Mouse (Mus musculus) heart, embryonic 15.5 days (tissue): ENCODE measurements around the gene Ndufs2. TPM values are rescaled to one million over a fixed set of nuclear protein-coding genes. Genes with fewer than 3 reads are reported as not detected.

Experiments
- ATAC-seq: fragments of 200-750 bp; cut with Nextera tagmentation; replicated peaks from 2 replicates; pipeline ENCODE4 v1.8.0; 2017; ENCODE audit warnings: low read depth, moderate TSS enrichment; ENCODE audit not compliant: insufficient number of reproducible peaks, insufficient read depth, low FRiP score
- H3K27ac ChIP-seq: fragments of 300-500 bp; sonication (generic); 2 replicates; pipeline ENCODE4 v1.5.1; 2015; ENCODE audit warnings: mild to moderate bottlenecking, inconsistent platforms
- H3K27me3 ChIP-seq: fragments of 300-500 bp; sonication (generic); 2 replicates; pipeline ENCODE4 v1.6.1; 2015; ENCODE audit warnings: inconsistent platforms
- H3K36me3 ChIP-seq: fragments of 300-500 bp; sonication (generic); 2 replicates; pipeline ENCODE4 v1.6.1; 2015; ENCODE audit warnings: mild to moderate bottlenecking, inconsistent platforms
- H3K4me1 ChIP-seq: fragments of 300-500 bp; sonication (generic); replicated peaks from 2 replicates; pipeline ENCODE4 v1.6.1; 2015; ENCODE audit warnings: inconsistent platforms
- H3K4me2 ChIP-seq: fragments of 300-500 bp; sonication (generic); 2 replicates; pipeline ENCODE4 v1.6.1; 2015; ENCODE audit warnings: inconsistent platforms, mild to moderate bottlenecking, moderate library complexity
- H3K4me3 ChIP-seq: fragments of 300-500 bp; sonication (generic); 2 replicates; pipeline ENCODE4 v1.5.1; 2015; ENCODE audit warnings: mild to moderate bottlenecking, inconsistent platforms
- H3K9ac ChIP-seq: fragments of 300-500 bp; sonication (generic); 2 replicates; pipeline ENCODE4 v1.6.1; 2015; ENCODE audit warnings: mild to moderate bottlenecking, inconsistent platforms
- H3K9me3 ChIP-seq: fragments of 300-500 bp; sonication (generic); replicated peaks from 2 replicates; pipeline ENCODE4 v1.6.1; 2016; ENCODE audit warnings: inconsistent platforms
- WGBS: fragments of 180-500 bp; shearing (Covaris S2); methylation state at CpG from one replicate; pipeline ENCODE4 v1.1.7; 2015; ENCODE audit warnings: mixed read lengths; 5-methylcytosine and 5-hydroxymethylcytosine counted together
- polyA plus RNA-seq: library from polyadenylated mRNA; unstranded; fragments of >200 nt; fragmentation: Nextera tagmentation; extraction: Ambion mirVana; gene quantifications from 2 replicates; pipeline ENCODE4 v1.2.1, GENCODE M21; 2015

The Ndufs2 gene
- polyA plus RNA-seq, 1 experiment from 2014 or later = 535 TPM

- no peaks in the 10 kb centered on the region for H3K27me3 ChIP-seq
- peaks cover 20% of the 10 kb centered on the region for H3K4me1 ChIP-seq
- no peaks in the 10 kb centered on the region for H3K36me3 ChIP-seq
- 47% methylated on average over 4 of the region's 4 CpGs for WGBS
- H3K9ac ChIP-seq = no peak overlapping the region
- ATAC-seq = no peak
- no peak overlapping the region for H3K4me3 ChIP-seq
- no peaks in the 10 kb centered on the region for H3K9me3 ChIP-seq
- no peak overlapping the region for H3K4me2 ChIP-seq
- peak overlapping the region; percentile 16; the same call in 1 of the 2 replicates for H3K27ac ChIP-seq
These were observed 15.0 kb upstream of the Ndufs2 start for GRCm38 (mm10) chr1:171265971-171266744.

- H3K9ac ChIP-seq = no peak overlapping the region
- no peak; the same call in 1 of the 2 replicates for ATAC-seq
- H3K9me3 ChIP-seq = no peaks in the 10 kb centered on the region
- H3K27ac ChIP-seq = peak overlapping the region; percentile 96
- peaks cover 22% of the 10 kb centered on the region for H3K4me1 ChIP-seq
- 70% methylated on average over 3 of the region's 3 CpGs for WGBS
- H3K36me3 ChIP-seq = no peaks in the 10 kb centered on the region
- no peaks in the 10 kb centered on the region for H3K27me3 ChIP-seq
- H3K4me2 ChIP-seq = peak overlapping the region; percentile 67
- no peak overlapping the region for H3K4me3 ChIP-seq
These were observed 12.7 kb upstream of the Ndufs2 start for GRCm38 (mm10) chr1:171263666-171264461.

GRCm38 (mm10) chr1:171263185-171263611 lies 12.0 kb upstream of the Ndufs2 start:
- Histone ChIP-seq H3K36me3 (no peaks in the 10 kb centered on the region), H3K4me2 (peak overlapping the region; percentile 67), H3K4me3 (peak overlapping the region; percentile 34; the same call in 1 of the 2 replicates), H3K9ac (no peak overlapping the region), H3K9me3 (no peaks in the 10 kb centered on the region), H3K27me3 (no peaks in the 10 kb centered on the region), H3K4me1 (peaks cover 23% of the 10 kb centered on the region), H3K27ac (peak overlapping the region; percentile 96)
- 0% methylated on average over 2 of the region's 2 CpGs for WGBS
- ATAC-seq = peak; percentile 84

GRCm38 (mm10) chr1:171262594-171263130 lies 11.5 kb upstream of the Ndufs2 start:
- peak overlapping the region; percentile 96 for H3K27ac ChIP-seq
- peak; percentile 83 for ATAC-seq

GRCm38 (mm10) chr1:171260316-171260715 lies 9.1 kb upstream of the Ndufs2 start:
- H3K9ac ChIP-seq = no peak overlapping the region
- peaks cover 23% of the 10 kb centered on the region for H3K4me1 ChIP-seq
- no peak overlapping the region for H3K4me2 ChIP-seq
- H3K36me3 ChIP-seq = no peaks in the 10 kb centered on the region; the same call in 1 of the 2 replicates
- H3K9me3 ChIP-seq = no peaks in the 10 kb centered on the region
- no peaks in the 10 kb centered on the region for H3K27me3 ChIP-seq
- ATAC-seq = no peak
- 67% methylated on average over 3 of the region's 3 CpGs for WGBS
- H3K4me3 ChIP-seq = no peak overlapping the region
- H3K27ac ChIP-seq = no peak overlapping the region

More at GRCm38 (mm10) chr1:171262594-171263130, 11.5 kb upstream of the Ndufs2 start:
- H3K27me3 ChIP-seq = no peaks in the 10 kb centered on the region
- no peaks in the 10 kb centered on the region; the same call in 1 of the 2 replicates for H3K36me3 ChIP-seq
- H3K4me1 ChIP-seq = peaks cover 23% of the 10 kb centered on the region
- peak overlapping the region; percentile 34 for H3K4me3 ChIP-seq
- no peaks in the 10 kb centered on the region for H3K9me3 ChIP-seq
- WGBS = 1% methylated on average over 8 of the region's 8 CpGs
- peak overlapping the region; percentile 34; the same call in 1 of the 2 replicates for H3K9ac ChIP-seq
- peak overlapping the region; percentile 67 for H3K4me2 ChIP-seq

- ATAC-seq = no peak
- 55% methylated on average over 17 of the region's 17 CpGs for WGBS
- H3K27ac ChIP-seq = no peak overlapping the region
- H3K9ac ChIP-seq = no peak overlapping the region
- no peaks in the 10 kb centered on the region; the same call in 1 of the 2 replicates for H3K36me3 ChIP-seq
- no peaks in the 10 kb centered on the region for H3K9me3 ChIP-seq
- H3K4me1 ChIP-seq = peaks cover 21% of the 10 kb centered on the region
- no peak overlapping the region for H3K4me2 ChIP-seq
- H3K27me3 ChIP-seq = no peaks in the 10 kb centered on the region
- no peak overlapping the region for H3K4me3 ChIP-seq
These were observed 7.7 kb upstream of the Ndufs2 start for GRCm38 (mm10) chr1:171258921-171259320.

- Histone ChIP-seq H3K27ac (no peak overlapping the region), H3K4me3 (no peak overlapping the region), H3K9ac (no peak overlapping the region), H3K36me3 (no peaks in the 10 kb centered on the region; the same call in 1 of the 2 replicates), H3K9me3 (no peaks in the 10 kb centered on the region), H3K4me1 (peaks cover 17% of the 10 kb centered on the region), H3K27me3 (no peaks in the 10 kb centered on the region), H3K4me2 (no peak overlapping the region)
- ATAC-seq = no peak
- WGBS = 83% methylated on average over 9 of the region's 9 CpGs
These were observed 6.6 kb upstream of the Ndufs2 start for GRCm38 (mm10) chr1:171257781-171258180.

- WGBS = 53% methylated on average over 15 of the region's 15 CpGs
- H3K4me2 ChIP-seq = no peak overlapping the region
- peaks cover 18% of the 10 kb centered on the region for H3K4me1 ChIP-seq
- H3K36me3 ChIP-seq = no peaks in the 10 kb centered on the region; the same call in 1 of the 2 replicates
- H3K4me3 ChIP-seq = no peak overlapping the region
- H3K9me3 ChIP-seq = no peaks in the 10 kb centered on the region
- no peak overlapping the region for H3K9ac ChIP-seq
- no peaks in the 10 kb centered on the region for H3K27me3 ChIP-seq
- no peak for ATAC-seq
- no peak overlapping the region for H3K27ac ChIP-seq
These were observed 5.9 kb upstream of the Ndufs2 start for GRCm38 (mm10) chr1:171256937-171257548.

- ATAC-seq = no peak
- H3K9ac ChIP-seq = no peak overlapping the region
- H3K36me3 ChIP-seq = no peaks in the 10 kb centered on the region; the same call in 1 of the 2 replicates
- no peaks in the 10 kb centered on the region for H3K27me3 ChIP-seq
- H3K9me3 ChIP-seq = no peaks in the 10 kb centered on the region
- no peak overlapping the region for H3K4me2 ChIP-seq
- no peak overlapping the region for H3K27ac ChIP-seq
- 85% methylated on average over 24 of the region's 24 CpGs for WGBS
- no peak overlapping the region for H3K4me3 ChIP-seq
- peaks cover 24% of the 10 kb centered on the region for H3K4me1 ChIP-seq
These were observed 5.1 kb upstream of the Ndufs2 start for GRCm38 (mm10) chr1:171256095-171256818.

- Histone ChIP-seq H3K4me3 (peak overlapping the region; percentile 42), H3K9me3 (no peaks in the 10 kb centered on the region), H3K27me3 (peaks cover 3% of the 10 kb centered on the region; the same call in 1 of the 2 replicates), H3K36me3 (no peaks in the 10 kb centered on the region), H3K4me1 (peaks cover 42% of the 10 kb centered on the region), H3K4me2 (peak overlapping the region; percentile 63), H3K9ac (peak overlapping the region; percentile 43), H3K27ac (peak overlapping the region; percentile 77)
- ATAC-seq = no peak
- 58% methylated on average over 17 of the region's 17 CpGs for WGBS
These were observed 1.2 kb upstream of the Ndufs2 start for GRCm38 (mm10) chr1:171252415-171252814.
